Mouse (Mus musculus): ENCODE measurements around the gene Erp27. TPM values are rescaled to one million over a fixed set of nuclear protein-coding genes. Genes with fewer than 3 reads are reported as not detected.

Erp27 gene
- total and polyA plus RNA-seq, 3 experiments = 0.55 to 1.9 TPM; not detected in 1

DNA sequence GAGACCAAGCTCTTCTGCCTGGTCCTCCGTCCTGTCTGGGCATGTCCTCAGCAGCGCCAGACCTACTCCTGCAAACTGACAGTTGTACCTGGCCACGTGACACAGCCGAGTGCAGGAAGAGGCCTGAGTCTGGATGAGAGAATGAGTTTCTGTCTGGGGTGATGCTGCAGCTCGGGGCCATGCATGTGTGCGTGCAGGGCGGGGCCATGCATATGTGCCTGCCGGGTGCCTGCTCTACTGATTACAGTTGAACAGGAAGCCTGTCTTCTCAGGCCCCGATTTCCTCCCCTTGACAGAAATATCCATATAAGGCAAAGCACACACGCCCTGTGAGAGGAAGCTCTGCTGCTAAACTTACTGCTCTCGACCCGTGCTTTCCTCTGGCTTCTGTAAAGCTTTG is 8.7 kb upstream of the Erp27 start:
- H3K9ac ChIP-seq (ENCODE audit: insufficient read depth, low read depth) = no peak overlapping the region; the same call in 1 of the 2 replicates
- H3K27ac ChIP-seq (ENCODE audit: insufficient read depth, low read depth) = peak overlapping the region; percentile 88
- H3K4me3 ChIP-seq (replicated peaks in 1 of 3; ENCODE audit: low read depth in 2 of 3, low read length in 2 of 3, poor library complexity in 1 of 3) = no peak overlapping the region
- peaks cover 88 to 97% of the 10 kb centered on the region in 2 experiments for H3K36me3 ChIP-seq (replicated peaks in 1 of 2; ENCODE audit: control insufficient read depth in 1 of 2, insufficient read depth in 1 of 2, low read length in 1 of 2)
- TF ChIP-seq POLR2A (IDR thresholded peaks at IDR 0.05; ENCODE audit: low read depth, low read length) (peak; percentile 59), UBTF (IDR thresholded peaks at IDR 0.05; ENCODE audit: low read depth, low read length) (no peak), USF2 (conservative IDR thresholded peaks at IDR 0.05; ENCODE audit: low read depth, low read length) (peak; percentile 87), MAZ (IDR thresholded peaks at IDR 0.05; ENCODE audit: low read depth, low read length) (0 out of 2 replicates have a peak, but pooled peaks have one; percentile 23), IRF4 (IDR thresholded peaks at IDR 0.05; ENCODE audit: low read depth, low read length) (no peak), MEF2A (IDR thresholded peaks at IDR 0.05; ENCODE audit: borderline replicate concordance, low read depth, low read length) (peak; percentile 49; the same call in 1 of the 2 replicates), MAFK (IDR thresholded peaks at IDR 0.05; ENCODE audit: insufficient replicate concordance, low read length) (no peak), CHD1 (IDR thresholded peaks at IDR 0.05; ENCODE audit: low read depth, low read length) (no peak), EP300 (IDR thresholded peaks at IDR 0.05; ENCODE audit: low read length) (0 out of 2 replicates have a peak, but pooled peaks have one; percentile 67), TCF12 (IDR thresholded peaks at IDR 0.05; ENCODE audit: low read depth, low read length) (peak; percentile 63; the same call in 1 of the 2 replicates), ZC3H11A (IDR thresholded peaks at IDR 0.05; ENCODE audit: low read depth, low read length) (no peak), ZMIZ1 (IDR thresholded peaks at IDR 0.05; ENCODE audit: low read depth, low read length) (peak; percentile 39; the same call in 1 of the 2 replicates), JUN (IDR thresholded peaks at IDR 0.05; ENCODE audit: insufficient read depth, low read depth, low read length) (no peak), BHLHE40 (IDR thresholded peaks at IDR 0.05; ENCODE audit: low read depth, low read length) (peak; percentile 92), RAD21 (IDR thresholded peaks at IDR 0.05; ENCODE audit: low read depth, low read length) (no peak), HCFC1 (IDR thresholded peaks at IDR 0.05; ENCODE audit: low read depth, low read length) (0 out of 2 replicates have a peak, but pooled peaks have one; percentile 26), ETS1 (conservative IDR thresholded peaks at IDR 0.05; ENCODE audit: low read depth, low read length) (peak; percentile 76), SIN3A (IDR thresholded peaks at IDR 0.05; ENCODE audit: low read length) (peak; percentile 69), NRF1 (IDR thresholded peaks at IDR 0.05; ENCODE audit: low read depth, low read length) (peak; percentile 49), E2F4 (IDR thresholded peaks at IDR 0.05; ENCODE audit: insufficient replicate concordance, low read depth, low read length) (no peak), SMC3 (IDR thresholded peaks at IDR 0.05; ENCODE audit: low read depth, low read length) (no peak), GABPA (IDR thresholded peaks at IDR 0.05; ENCODE audit: insufficient replicate concordance, low read depth, low read length) (no peak), TBP (conservative IDR thresholded peaks at IDR 0.05; ENCODE audit: low read depth, low read length) (no peak), MYC (IDR thresholded peaks at IDR 0.05; ENCODE audit: low read depth, low read length) (peak; percentile 91; the same call in 1 of the 2 replicates), ELF1 (IDR thresholded peaks at IDR 0.05; ENCODE audit: low read depth, low read length) (peak; percentile 83), MAX (IDR thresholded peaks at IDR 0.05; ENCODE audit: low read length) (peak; percentile 97), POLR2AphosphoS2 (IDR thresholded peaks at IDR 0.05; ENCODE audit: low read depth, low read length) (0 out of 2 replicates have a peak, but pooled peaks have one; percentile 20), CTCF (conservative IDR thresholded peaks at IDR 0.05 in 1 of 2, IDR thresholded peaks at IDR 0.05 in 1 of 2; ENCODE audit: low read depth in 2 of 2, low read length in 2 of 2) (no peak), ZNF384 (IDR thresholded peaks at IDR 0.05; ENCODE audit: low read depth, low read length) (no peak), PAX5 (IDR thresholded peaks at IDR 0.05; ENCODE audit: low read length) (no peak), MXI1 (IDR thresholded peaks at IDR 0.05; ENCODE audit: low read depth, low read length) (peak; percentile 93), USF1 (IDR thresholded peaks at IDR 0.05; ENCODE audit: low read depth, low read length) (peak; percentile 94), NELFE (IDR thresholded peaks at IDR 0.05; ENCODE audit: low read depth, low read length) (no peak), CHD2 (IDR thresholded peaks at IDR 0.05; ENCODE audit: low read length) (no peak)
- no peaks in the 10 kb centered on the region for H3K27me3 ChIP-seq (replicated peaks)
- peaks cover 43% of the 10 kb centered on the region for H3K79me2 ChIP-seq (replicated peaks; ENCODE audit: control insufficient read depth, extremely low read depth, insufficient read depth, poor library complexity, severe bottlenecking)
- peak; percentile 92 for DNase-seq (ENCODE audit: extremely low read depth)
- H3K4me2 ChIP-seq (ENCODE audit: insufficient read depth, low read depth, poor library complexity, severe bottlenecking) = peak overlapping the region; percentile 19; the same call in 1 of the 2 replicates
- peaks cover 17 to 54% of the 10 kb centered on the region in 2 experiments for H3K4me1 ChIP-seq (ENCODE audit: control insufficient read depth in 1 of 2, insufficient read depth in 2 of 2)
- no peaks in the 10 kb centered on the region for H3K9me3 ChIP-seq (replicated peaks; ENCODE audit: low read length)
- dilution Hi-C loops (cut with MboI; ENCODE audit: extremely low pct_ligation_motif_present, extremely low pct_unique_long_range_greater_than_20kb, low sequenced_read_pairs) (no loop called here), in situ Hi-C loops (cut with MboI; ENCODE audit: low pct_ligation_motif_present, low pct_unique_long_range_greater_than_20kb, low sequenced_read_pairs) (no loop called here)

Measured in CH12.LX (cell line).